Mouse (Mus musculus) lung, adult 18-20 months (tissue): Measurements from ENCODE around the gene Rbm26.

ENCODE experiments used
- DNase-seq, 2 experiments: peaks; one replicate each; pipeline ENCODE4 v3.0.0; 2022; ENCODE audit warnings: mixed read lengths in 2 of 2

Rbm26 gene

DNA sequence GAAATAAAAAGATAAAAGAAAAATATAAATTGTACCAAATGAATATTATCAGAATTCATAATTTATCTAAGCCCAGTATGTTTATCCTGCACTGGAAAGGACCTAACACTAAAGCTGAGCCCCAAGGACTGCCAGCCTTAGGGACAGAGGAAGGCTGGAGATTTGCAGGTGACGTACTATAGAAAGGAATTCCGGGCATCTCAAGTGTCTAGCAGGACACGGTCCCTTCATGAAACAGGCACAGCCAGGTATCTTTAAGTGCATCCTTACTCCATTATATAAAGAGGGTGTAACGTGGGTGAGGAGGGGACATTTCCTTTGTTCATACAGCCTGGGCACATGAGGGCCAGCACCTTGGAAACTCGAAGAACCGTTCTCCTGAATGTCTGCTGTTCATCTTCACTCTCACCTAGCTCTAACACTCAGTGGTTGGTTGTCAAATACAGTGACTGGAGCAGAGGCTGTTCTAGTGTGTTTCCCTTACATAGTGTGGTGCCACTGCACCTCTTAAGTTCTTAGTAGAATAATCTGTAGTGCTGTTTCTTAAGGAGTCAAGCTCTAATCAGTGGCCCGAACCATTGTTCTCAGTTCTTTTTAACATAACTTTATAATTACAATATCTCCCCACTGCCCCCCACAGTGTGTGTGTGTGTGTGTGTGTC is 91.7 kb downstream of the Rbm26 start:
- DNase-seq: peak; percentile 43 to 57

DNA sequence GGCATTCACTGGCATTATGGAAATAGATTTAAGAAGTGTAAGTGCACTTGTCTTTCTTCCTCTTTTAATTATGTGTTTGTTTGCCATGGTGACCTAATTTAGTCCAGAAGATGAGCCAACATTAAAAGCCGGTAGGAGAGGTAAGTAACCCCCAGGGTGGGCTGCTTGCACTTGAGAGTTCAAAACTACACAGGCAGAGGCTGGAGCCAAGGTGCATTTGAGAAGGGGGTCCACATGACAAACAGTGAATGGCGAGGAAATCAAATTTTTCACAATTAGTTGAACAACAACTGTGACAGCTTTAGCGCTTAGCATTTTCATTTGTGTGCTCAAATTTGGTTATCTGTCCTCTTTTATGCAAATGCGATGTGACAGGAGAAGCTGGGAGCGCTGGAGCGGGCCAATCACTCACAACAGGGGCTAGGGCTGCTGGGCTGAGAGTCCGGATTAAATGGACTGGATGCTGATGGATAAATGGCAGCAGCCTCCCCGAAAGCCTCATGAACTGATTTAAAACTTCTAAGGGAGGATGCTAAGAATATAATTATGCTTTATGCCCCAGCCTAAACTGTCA is 92.3 kb downstream of the Rbm26 start:
- no peak for DNase-seq

DNA sequence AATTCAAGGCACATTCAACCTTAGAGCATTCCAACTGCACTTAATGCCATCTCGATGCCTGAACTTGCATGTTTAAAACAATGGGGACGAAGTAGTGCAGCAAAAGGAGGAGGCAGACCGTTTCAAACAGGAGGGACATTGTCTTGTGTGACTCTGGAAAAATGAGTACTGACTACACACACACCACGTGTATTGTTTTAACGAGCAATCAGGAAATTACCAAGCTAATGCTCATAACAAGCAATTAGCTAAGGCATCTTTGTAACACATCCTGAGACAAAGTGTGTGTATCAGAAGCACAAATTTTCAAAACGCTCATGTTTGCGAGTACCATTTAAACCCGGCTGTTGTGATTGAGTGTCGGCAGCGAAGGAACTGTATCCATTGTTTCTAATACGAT is 93.0 kb downstream of the Rbm26 start:
- no peak for DNase-seq

DNA sequence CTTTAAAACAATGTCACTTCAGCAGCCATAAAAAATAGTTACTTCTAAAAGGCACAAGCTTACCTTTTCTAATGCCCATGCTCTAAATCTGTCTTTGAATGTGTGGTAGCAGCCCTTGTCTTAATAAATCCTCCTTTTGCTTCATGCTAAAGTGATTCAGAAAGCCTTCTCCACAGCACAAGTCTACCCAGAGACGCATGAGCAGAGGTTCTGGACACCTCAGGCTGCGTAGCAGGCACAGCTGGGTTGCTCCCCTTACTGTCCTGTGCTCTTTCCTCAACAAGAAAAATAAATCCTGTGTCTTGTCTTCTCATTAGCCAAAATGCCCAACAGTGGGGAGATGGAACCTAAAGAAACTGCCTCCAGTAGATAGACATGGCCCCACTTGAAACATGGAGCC is 102.4 kb downstream of the Rbm26 start:
- no peak for DNase-seq

DNA sequence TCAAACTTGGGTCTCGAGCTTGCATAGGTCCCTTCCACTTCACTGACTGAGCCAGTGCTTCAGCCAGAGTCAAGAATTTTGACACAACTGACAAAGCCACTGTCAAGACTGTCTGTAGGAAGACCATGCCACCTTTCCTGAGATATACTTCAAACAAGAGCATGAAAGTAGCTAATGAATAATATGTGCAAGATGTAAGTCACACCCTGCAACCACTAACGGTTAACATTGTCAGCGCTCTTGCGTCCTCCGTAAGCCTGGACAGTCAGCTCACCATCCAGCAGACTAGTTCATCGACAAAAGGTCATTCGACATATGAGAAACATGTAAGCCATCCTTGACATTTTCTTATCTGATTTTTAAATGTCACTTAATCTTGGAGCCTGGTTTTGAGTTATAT is 102.8 kb downstream of the Rbm26 start:
- no peak for DNase-seq

DNA sequence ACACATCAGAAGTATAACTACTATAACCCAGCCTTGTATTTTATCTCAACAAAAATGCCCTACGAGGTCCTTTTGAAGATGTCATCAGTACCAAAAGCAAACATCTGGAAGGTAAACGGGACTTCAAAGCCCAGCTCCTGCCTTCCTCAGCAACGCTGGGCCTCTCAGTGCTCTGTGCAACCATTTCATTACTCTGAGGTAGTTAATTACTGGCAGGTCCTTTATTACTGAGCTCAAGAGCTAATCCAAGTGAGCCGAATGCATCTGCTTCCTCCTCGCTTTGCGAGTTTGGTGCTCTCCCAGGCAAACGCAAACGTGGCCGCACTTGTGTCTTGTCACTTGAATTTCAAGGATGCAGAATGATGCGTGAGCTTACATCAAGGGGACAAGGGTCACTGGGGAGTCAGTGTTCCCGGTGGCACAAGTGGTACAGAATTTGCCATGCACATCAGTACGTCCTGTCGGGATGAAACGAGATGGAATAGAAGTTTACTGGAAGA is 106.1 kb downstream of the Rbm26 start:
- DNase-seq: no peak

DNA sequence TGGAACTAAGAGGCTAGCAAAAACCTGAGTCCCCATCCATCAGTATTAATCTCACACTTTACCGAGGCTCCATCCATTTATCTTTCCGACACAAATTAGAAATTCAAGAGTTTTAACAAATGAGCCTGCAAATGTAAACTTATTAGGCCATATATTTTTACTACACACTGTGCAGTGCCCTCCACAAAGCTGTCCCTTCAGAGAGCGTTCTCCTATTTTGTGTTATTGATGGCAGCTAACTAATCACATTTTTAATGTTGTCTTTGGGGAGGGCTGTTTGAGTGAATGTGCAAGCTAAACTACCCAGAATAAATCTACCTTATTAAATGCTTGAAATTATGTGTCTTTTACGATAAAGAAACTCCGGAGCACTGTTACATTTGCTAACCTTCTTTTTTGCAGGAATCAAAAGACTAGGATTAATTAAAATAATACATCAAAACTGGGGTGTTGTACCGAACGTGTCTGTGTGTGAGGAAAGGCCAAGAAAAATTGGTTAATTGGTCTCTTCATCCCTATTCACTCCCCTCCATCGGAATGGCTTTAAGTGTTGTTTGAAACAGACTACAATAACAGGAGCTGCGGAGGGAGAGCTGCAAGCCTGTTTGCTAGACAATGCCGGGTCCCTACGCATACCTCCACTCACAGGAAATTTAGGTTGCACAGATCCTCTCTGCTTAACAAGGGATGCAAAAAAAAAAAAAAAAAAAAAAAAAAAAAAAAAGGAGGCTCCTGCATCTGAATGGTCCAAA is 106.7 kb downstream of the Rbm26 start:
- no peak for DNase-seq

DNA sequence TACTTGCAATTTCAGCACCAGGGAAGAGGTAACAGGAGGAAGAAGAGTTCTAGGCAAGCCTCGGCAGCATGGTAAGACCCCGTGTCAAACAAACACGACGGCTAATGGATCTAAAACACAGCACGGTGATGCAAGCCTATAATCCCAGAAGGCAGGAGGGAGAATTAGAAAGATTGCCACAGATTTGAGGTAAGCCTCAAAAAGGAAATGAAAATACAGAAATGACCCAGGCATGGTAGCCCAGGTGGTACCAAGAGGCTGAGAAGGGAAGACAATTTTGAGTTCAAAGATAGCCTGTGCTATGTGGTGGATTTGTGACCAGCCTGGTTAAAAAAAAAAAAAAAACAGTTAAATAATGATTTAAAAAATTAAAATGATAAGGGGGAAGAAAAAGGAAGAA is 109.1 kb downstream of the Rbm26 start:
- no peak for DNase-seq

DNA sequence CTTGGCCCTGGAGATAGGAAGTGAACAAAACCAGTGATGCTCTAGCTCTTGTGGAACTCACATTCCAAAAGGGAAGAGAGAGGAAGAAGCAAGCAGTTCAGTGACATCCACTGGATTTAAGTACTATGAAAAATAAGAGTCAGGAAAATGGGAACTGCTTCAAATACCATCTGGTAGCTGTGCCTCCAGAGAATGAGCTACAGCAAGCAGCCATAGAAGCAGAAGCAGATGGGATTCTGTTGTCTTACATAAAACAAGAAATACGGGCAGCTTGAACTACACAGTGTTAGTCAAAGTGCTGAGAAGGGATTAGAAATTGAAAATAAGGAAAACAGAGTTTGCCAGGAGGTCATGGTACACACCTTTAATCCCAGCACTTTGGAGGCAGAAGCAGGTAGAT is 112.9 kb downstream of the Rbm26 start:
- DNase-seq: no peak

DNA sequence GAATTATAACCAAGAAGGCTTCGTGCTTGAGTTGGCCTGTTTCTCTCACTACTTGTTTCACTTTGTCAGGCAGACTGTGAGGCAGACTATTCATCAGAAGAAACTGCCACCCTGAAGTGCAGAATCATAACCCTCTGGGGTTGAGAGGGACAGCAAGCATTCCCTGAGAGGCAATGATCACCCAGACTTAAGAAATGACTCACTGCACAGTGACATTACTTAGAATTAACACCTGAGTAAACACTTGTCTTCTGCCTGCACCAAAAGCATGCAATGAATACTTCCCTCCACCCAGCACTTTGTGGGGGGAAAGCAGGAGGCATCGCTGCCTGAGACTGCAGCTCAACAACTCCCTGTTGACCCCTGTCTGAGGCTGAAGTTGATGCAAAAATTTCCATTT is 115.9 kb downstream of the Rbm26 start:
- DNase-seq: no peak

DNA sequence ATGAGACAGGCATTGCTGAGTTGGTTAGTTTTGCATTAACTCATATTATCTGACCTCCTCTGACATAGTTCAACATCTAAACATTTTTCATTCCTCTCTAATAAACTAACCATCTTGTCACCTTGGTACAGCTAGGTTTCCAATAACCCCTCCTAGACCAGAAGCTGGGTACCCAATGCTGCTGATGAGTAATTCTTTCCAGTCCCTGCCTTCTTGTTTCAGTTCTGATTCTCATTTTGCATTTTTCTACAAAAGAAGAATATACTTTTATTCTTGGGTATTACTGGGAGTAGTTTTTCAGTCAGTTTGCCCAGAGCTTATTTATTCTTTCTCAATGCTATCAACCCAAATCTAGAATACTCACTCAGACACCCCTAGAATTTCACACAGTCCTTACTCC is 119.2 kb downstream of the Rbm26 start:
- DNase-seq: no peak
